Mouse (Mus musculus) MEL (cell line): ENCODE data around the gene Mdga1. TPM values are rescaled to one million over a fixed set of nuclear protein-coding genes. Genes with fewer than 3 reads are reported as not detected.
A peak's percentile ranks its signal among the peaks of the same experiment; 100 is the strongest.

ENCODE experiments used
- DNase-seq: peaks from one replicate; pipeline ENCODE4 v3.0.0; 2011; ENCODE audit warnings: low read depth, low spot score
- H3K27ac ChIP-seq: 2 replicates; pipeline ENCODE4 v1.5.1; 2012; ENCODE audit warnings: low read depth, mild to moderate bottlenecking, control low read depth, low read length, moderate library complexity; ENCODE audit not compliant: control insufficient read depth
- H3K27me3 ChIP-seq, 2 experiments: fragments of 150-350 bp in 1 of 2; sonication (generic) in 1 of 2; 2 replicates each; pipeline ENCODE4 v1.6.1; 2012; ENCODE audit warnings: low read length in 2 of 2, mild to moderate bottlenecking in 2 of 2, improper control_type of control experiment in 1 of 2, moderate library complexity in 1 of 2; ENCODE audit not compliant: insufficient read depth in 2 of 2, control insufficient read depth in 1 of 2
- H3K36me3 ChIP-seq, 2 experiments: 2 replicates each; pipeline ENCODE4 v1.6.1; 2012 to 2014; ENCODE audit warnings: low read length in 2 of 2, improper control_type of control experiment in 1 of 2, inconsistent platforms in 1 of 2, mild to moderate bottlenecking in 1 of 2; ENCODE audit not compliant: insufficient read depth in 2 of 2, control insufficient read depth in 1 of 2
- H3K4me1 ChIP-seq, 2 experiments: fragments of 150-350 bp in 1 of 2; sonication (generic) in 1 of 2; 2 replicates each; pipeline ENCODE4 v1.6.1; 2012; ENCODE audit warnings: low read length in 2 of 2, improper control_type of control experiment in 1 of 2, mild to moderate bottlenecking in 1 of 2; ENCODE audit not compliant: insufficient read depth in 2 of 2, control insufficient read depth in 1 of 2
- H3K4me3 ChIP-seq, 2 experiments: fragments of 150-350 bp in 1 of 2; sonication (generic) in 1 of 2; 2 replicates each; pipeline ENCODE4 v1.5.1; 2012; ENCODE audit warnings: low read depth in 2 of 2, low read length in 2 of 2, mild to moderate bottlenecking in 2 of 2, moderate library complexity in 2 of 2, control low read depth in 1 of 2, improper control_type of control experiment in 1 of 2; ENCODE audit not compliant: control insufficient read depth in 1 of 2, insufficient read depth in 1 of 2
- H3K79me2 ChIP-seq: 2 replicates; pipeline ENCODE4 v1.6.1; 2012; ENCODE audit warnings: mild to moderate bottlenecking, low read length, moderate library complexity; ENCODE audit not compliant: control insufficient read depth, poor library complexity, insufficient read depth
- H3K9ac ChIP-seq: 2 replicates; pipeline ENCODE4 v1.6.1; 2012; ENCODE audit warnings: low read depth, mild to moderate bottlenecking, control low read depth, low read length, moderate library complexity; ENCODE audit not compliant: control insufficient read depth, poor library complexity, severe bottlenecking
- H3K9me3 ChIP-seq: fragments of 150-350 bp; sonication (generic); replicated peaks from 2 replicates; pipeline ENCODE4 v1.6.1; 2012; ENCODE audit warnings: mild to moderate bottlenecking, low read length, improper control_type of control experiment, moderate library complexity; ENCODE audit not compliant: insufficient read depth
- BHLHE40 ChIP-seq: IDR thresholded peaks from 2 replicates; pipeline ENCODE4 v1.6.1; 2012; ENCODE audit warnings: low read depth, mild to moderate bottlenecking, inconsistent platforms, low read length, improper control_type of control experiment, borderline replicate concordance
- CHD1 ChIP-seq: IDR thresholded peaks from 2 replicates; pipeline ENCODE4 v1.6.1; 2012; ENCODE audit warnings: low read depth, mild to moderate bottlenecking, inconsistent platforms, low read length, improper control_type of control experiment
- CHD2 ChIP-seq: IDR thresholded peaks from 2 replicates; pipeline ENCODE4 v1.6.1; 2011; ENCODE audit warnings: low read length, improper control_type of control experiment
- CTCF ChIP-seq, 3 experiments: IDR thresholded peaks in 2 of 3; conservative IDR thresholded peaks in 1 of 3; 2 replicates each; pipeline ENCODE4 v1.5.1; 2011 to 2012; ENCODE audit warnings: low read length in 3 of 3, low read depth in 2 of 3, mild to moderate bottlenecking in 2 of 3, improper control_type of control experiment in 1 of 3, inconsistent platforms in 1 of 3, mixed read lengths in 1 of 3, moderate library complexity in 1 of 3; ENCODE audit not compliant: control insufficient read depth in 1 of 3, insufficient read depth in 1 of 3, poor library complexity in 1 of 3, severe bottlenecking in 1 of 3
- E2F4 ChIP-seq: IDR thresholded peaks from 2 replicates; pipeline ENCODE4 v1.6.1; 2011; ENCODE audit warnings: low read depth, low read length, improper control_type of control experiment, borderline replicate concordance
- ETS1 ChIP-seq: IDR thresholded peaks from 2 replicates; pipeline ENCODE4 v1.6.1; 2012; ENCODE audit warnings: low read depth, mild to moderate bottlenecking, inconsistent platforms, low read length, improper control_type of control experiment, moderate library complexity
- GABPA ChIP-seq: IDR thresholded peaks from 2 replicates; pipeline ENCODE4 v1.6.1; 2012; ENCODE audit warnings: low read depth, mild to moderate bottlenecking, inconsistent platforms, low read length, improper control_type of control experiment, moderate library complexity
- HCFC1 ChIP-seq: IDR thresholded peaks from 2 replicates; pipeline ENCODE4 v1.6.1; 2012; ENCODE audit warnings: low read depth, mild to moderate bottlenecking, inconsistent platforms, low read length, improper control_type of control experiment, moderate library complexity
- JUND ChIP-seq: IDR thresholded peaks from 2 replicates; pipeline ENCODE4 v1.6.1; 2011; ENCODE audit warnings: low read depth, mild to moderate bottlenecking, improper control_type of control experiment, low read length
- KAT2A ChIP-seq: conservative IDR thresholded peaks from 2 replicates; pipeline ENCODE4 v1.6.1; 2012; ENCODE audit warnings: low read depth, low read length, improper control_type of control experiment, inconsistent platforms
- MAX ChIP-seq: IDR thresholded peaks from 2 replicates; pipeline ENCODE4 v1.6.1; 2011; ENCODE audit warnings: low read length, improper control_type of control experiment
- MAZ ChIP-seq: IDR thresholded peaks from 2 replicates; pipeline ENCODE4 v1.6.1; 2012; ENCODE audit warnings: low read depth, mild to moderate bottlenecking, inconsistent platforms, low read length, improper control_type of control experiment
- MEF2A ChIP-seq: IDR thresholded peaks from 2 replicates; pipeline ENCODE4 v1.6.1; 2014; ENCODE audit warnings: low read depth, mild to moderate bottlenecking, inconsistent platforms, low read length, improper control_type of control experiment; ENCODE audit not compliant: poor library complexity, insufficient replicate concordance, severe bottlenecking; ENCODE audit errors: extremely low read depth
- MXI1 ChIP-seq: IDR thresholded peaks from 2 replicates; pipeline ENCODE4 v1.6.1; 2011; ENCODE audit warnings: mild to moderate bottlenecking, low read depth, low read length, improper control_type of control experiment
- MYB ChIP-seq: IDR thresholded peaks from 2 replicates; pipeline ENCODE4 v1.6.1; 2011; ENCODE audit warnings: mild to moderate bottlenecking, low read depth, low read length, improper control_type of control experiment
- NELFE ChIP-seq: IDR thresholded peaks from 2 replicates; pipeline ENCODE4 v1.6.1; 2011; ENCODE audit warnings: low read depth, low read length, improper control_type of control experiment
- NRF1 ChIP-seq: IDR thresholded peaks from 2 replicates; pipeline ENCODE4 v1.6.1; 2014; ENCODE audit warnings: low read depth, mild to moderate bottlenecking, inconsistent platforms, low read length, improper control_type of control experiment, moderate library complexity; ENCODE audit not compliant: poor library complexity, insufficient read depth, severe bottlenecking
- POLR2AphosphoS2 ChIP-seq: IDR thresholded peaks from 2 replicates; pipeline ENCODE4 v1.6.1; 2011; ENCODE audit warnings: low read length, improper control_type of control experiment
- POLR2AphosphoS5 ChIP-seq: IDR thresholded peaks from 2 replicates; pipeline ENCODE4 v1.6.1; 2012; ENCODE audit warnings: low read depth, borderline replicate concordance, mild to moderate bottlenecking, inconsistent platforms, low read length, moderate library complexity, mixed read lengths
- RAD21 ChIP-seq: IDR thresholded peaks from 2 replicates; pipeline ENCODE4 v1.6.1; 2011; ENCODE audit warnings: mild to moderate bottlenecking, low read depth, low read length, improper control_type of control experiment
- RCOR1 ChIP-seq: IDR thresholded peaks from 2 replicates; pipeline ENCODE4 v1.6.1; 2012; ENCODE audit warnings: low read depth, mild to moderate bottlenecking, inconsistent platforms, low read length, improper control_type of control experiment
- SMC3 ChIP-seq: IDR thresholded peaks from 2 replicates; pipeline ENCODE4 v1.6.1; 2011; ENCODE audit warnings: low read depth, low read length, improper control_type of control experiment
- TBP ChIP-seq: IDR thresholded peaks from 2 replicates; pipeline ENCODE4 v1.8.0; 2011; ENCODE audit warnings: low read depth, low read length, improper control_type of control experiment
- TCF12 ChIP-seq: IDR thresholded peaks from 2 replicates; pipeline ENCODE4 v1.6.1; 2014; ENCODE audit warnings: low read depth, mild to moderate bottlenecking, inconsistent platforms, low read length, improper control_type of control experiment, moderate library complexity
- UBTF ChIP-seq: IDR thresholded peaks from 2 replicates; pipeline ENCODE4 v1.6.1; 2012; ENCODE audit warnings: low read depth, mild to moderate bottlenecking, inconsistent platforms, low read length, improper control_type of control experiment, moderate library complexity, borderline replicate concordance; ENCODE audit not compliant: insufficient read depth
- USF1 ChIP-seq: IDR thresholded peaks from 2 replicates; pipeline ENCODE4 v1.6.1; 2014; ENCODE audit warnings: low read depth, mild to moderate bottlenecking, inconsistent platforms, low read length, improper control_type of control experiment, moderate library complexity
- USF2 ChIP-seq, 2 experiments: IDR thresholded peaks; 2 replicates each; pipeline ENCODE4 v1.6.1; 2011 to 2012; ENCODE audit warnings: improper control_type of control experiment in 2 of 2, low read length in 2 of 2, borderline replicate concordance in 1 of 2, inconsistent platforms in 1 of 2, low read depth in 1 of 2, mild to moderate bottlenecking in 1 of 2; ENCODE audit not compliant: insufficient read depth in 1 of 2
- ZC3H11A ChIP-seq: IDR thresholded peaks from 2 replicates; pipeline ENCODE4 v1.6.1; 2012; ENCODE audit warnings: low read depth, mild to moderate bottlenecking, inconsistent platforms, low read length, improper control_type of control experiment
- ZMIZ1 ChIP-seq: IDR thresholded peaks from 2 replicates; pipeline ENCODE4 v1.6.1; 2012; ENCODE audit warnings: low read depth, mild to moderate bottlenecking, inconsistent platforms, low read length, improper control_type of control experiment, moderate library complexity
- ZNF384 ChIP-seq: IDR thresholded peaks from 2 replicates; pipeline ENCODE4 v1.6.1; 2012; ENCODE audit warnings: low read depth, mild to moderate bottlenecking, inconsistent platforms, low read length, improper control_type of control experiment
- polyA plus RNA-seq, 2 experiments: library from polyadenylated mRNA; stranded (reverse) in 1 of 2; unstranded in 1 of 2; fragments of >175 nt in 1 of 2; fragments of >200 nt in 1 of 2; gene quantifications; 2 replicates each; pipeline versions ENCODE4 v1.2.1 to v1.2.4; 2012; ENCODE audit warnings: low replicate concordance in 2 of 2, low read depth in 1 of 2; ENCODE audit not compliant: insufficient read length in 2 of 2, insufficient read depth in 1 of 2, missing spikeins in 1 of 2
- total RNA-seq: library from RNA; depleted of rRNA; stranded (reverse); fragments of 300-350 nt; gene quantifications from 2 replicates; pipeline ENCODE4 v1.2.3, GENCODE M21; 2012

Mdga1 gene
- total and polyA plus RNA-seq, 3 experiments = 0.27 to 2.3 TPM; not detected in 1

DNA sequence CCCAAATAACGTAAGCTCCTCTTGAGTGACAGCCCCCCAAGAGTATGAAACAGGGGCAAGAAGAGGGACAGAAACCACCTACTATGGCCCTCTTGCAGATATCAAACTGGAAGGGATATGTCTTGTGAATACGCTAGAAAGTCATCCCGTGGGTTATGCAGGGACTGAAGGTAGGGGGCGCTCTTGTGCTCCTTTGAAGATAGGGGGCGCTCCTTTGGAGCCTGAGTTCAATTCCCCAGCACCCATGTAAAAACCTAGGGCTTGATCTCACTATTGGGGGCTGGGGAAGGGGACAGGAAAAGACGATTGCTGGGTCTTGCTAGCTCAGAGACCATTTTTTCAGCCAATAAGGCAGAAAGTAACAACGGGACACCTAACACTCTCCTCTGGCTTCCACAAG is 105.4 kb downstream of the Mdga1 start:
- Histone ChIP-seq H3K27ac (no peak overlapping the region), H3K4me1 (peaks cover 6 to 21% of the 10 kb centered on the region in 2 experiments), H3K9ac (no peak overlapping the region), H3K36me3 (peaks cover 0 to 7% of the 10 kb centered on the region in 2 experiments; a peak in 2 of 4 replicates), H3K9me3 (no peaks in the 10 kb centered on the region), H3K79me2 (no peaks in the 10 kb centered on the region), H3K4me3 (no peak overlapping the region), H3K27me3 (no peaks in the 10 kb centered on the region)
- TF ChIP-seq CHD2 (no peak), CTCF (IDR thresholded peaks at IDR 0.05 in 2 of 3, conservative IDR thresholded peaks at IDR 0.05 in 1 of 3; ENCODE audit: control insufficient read depth in 1 of 3, insufficient read depth in 1 of 3, low read depth in 2 of 3, low read length in 3 of 3, poor library complexity in 1 of 3, severe bottlenecking in 1 of 3) (peak; percentile 29 to 76 (median 60))
- DNase-seq = no peak

DNA sequence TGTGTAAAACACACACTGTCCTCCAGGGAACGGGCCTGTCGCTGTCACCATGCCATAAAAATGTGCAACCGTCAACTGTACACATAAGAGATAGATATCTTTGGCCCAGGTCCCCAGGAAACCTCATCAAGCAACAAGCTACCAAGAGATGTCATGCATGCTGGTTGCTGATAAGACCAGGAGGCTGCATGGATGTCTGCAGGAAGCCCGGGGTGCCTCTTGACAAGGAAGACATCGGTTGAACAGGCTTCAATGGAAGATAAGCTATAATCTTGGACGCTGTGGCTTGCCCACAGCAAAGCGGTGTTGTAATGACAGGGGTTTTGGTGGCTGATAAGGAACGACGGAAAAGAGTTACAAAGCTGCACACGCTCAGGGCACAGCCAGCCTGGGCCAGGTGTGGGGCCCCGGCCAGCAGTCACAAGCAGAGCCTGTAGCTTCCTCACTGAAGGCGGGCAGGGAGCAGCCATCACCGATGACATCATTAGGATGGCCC is 110.1 kb downstream of the Mdga1 start:
- peaks cover 0 to 43% of the 10 kb centered on the region in 2 experiments; a peak in 2 of 4 replicates for H3K36me3 ChIP-seq
- peak overlapping the region; percentile 50; the same call in 1 of the 2 replicates for H3K9ac ChIP-seq
- H3K4me1 ChIP-seq = peaks cover 18 to 63% of the 10 kb centered on the region in 2 experiments
- peak overlapping the region; percentile 98 for H3K27ac ChIP-seq
- H3K79me2 ChIP-seq = no peaks in the 10 kb centered on the region
- H3K9me3 ChIP-seq = no peaks in the 10 kb centered on the region
- no peaks in the 10 kb centered on the region for H3K27me3 ChIP-seq
- H3K4me3 ChIP-seq = peak overlapping the region in 1 of 2 experiments; percentile 20; a peak in 2 of 4 replicates
- DNase-seq = peak; percentile 99
- TF ChIP-seq NELFE (no peak), SMC3 (peak; percentile 12; the same call in 1 of the 2 replicates), CHD2 (peak; percentile 59), NRF1 (peak; percentile 27; the same call in 1 of the 2 replicates), USF2 (IDR thresholded peaks at IDR 0.05; ENCODE audit: borderline replicate concordance in 1 of 2, insufficient read depth in 1 of 2, low read depth in 1 of 2, low read length in 2 of 2) (no peak), UBTF (0 out of 2 replicates have a peak, but pooled peaks have one; percentile 62), USF1 (peak; percentile 12; the same call in 1 of the 2 replicates), CHD1 (no peak), ZC3H11A (no peak), E2F4 (no peak), TBP (0 out of 2 replicates have a peak, but pooled peaks have one; percentile 29), ZNF384 (no peak), POLR2AphosphoS2 (peak; percentile 60; the same call in 1 of the 2 replicates), MXI1 (peak; percentile 78), ZMIZ1 (peak; percentile 90), KAT2A (no peak; the same call in 1 of the 2 replicates), RCOR1 (peak; percentile 98), MEF2A (peak; percentile 47; the same call in 1 of the 2 replicates), RAD21 (no peak), ETS1 (peak; percentile 99), GABPA (no peak), TCF12 (peak; percentile 100), HCFC1 (peak; percentile 62), MYB (peak; percentile 97), JUND (peak; percentile 64; the same call in 1 of the 2 replicates), BHLHE40 (peak; percentile 90), MAZ (peak; percentile 91), POLR2AphosphoS5 (no peak), MAX (peak; percentile 45; the same call in 1 of the 2 replicates)
